Comparison of ENCODE assay signal across 8 mouse cellular contexts in genomic region chr9:22095854-22096307, GRCm38 (mm10). TPM values are rescaled to one million over a fixed set of nuclear protein-coding genes. Genes with fewer than 3 reads are reported as not detected.
DNase-seq lines count a peak whose midpoint lies in the region; ATAC-seq and TF ChIP-seq lines count a peak whose summit lies in the region.

No protein-coding gene starts in this region.

- peaks cover 38% of the 10 kb centered on the region for H3K27me3 ChIP-seq in CH12.LX (replicated peaks)
- peaks cover 61% of the 10 kb centered on the region for H3K27me3 ChIP-seq in forebrain, embryonic 10.5 days (ENCODE audit: poor library complexity, severe bottlenecking)
- H3K27me3 ChIP-seq in heart, embryonic 15.5 days, result peaks cover 11% of the 10 kb centered on the region; the same call in 1 of the 2 replicates
- H3K27me3 ChIP-seq in liver, postnatal 0 days (ENCODE audit: insufficient read depth, low read length), result peaks cover 25% of the 10 kb centered on the region
- peaks cover 45% of the 10 kb centered on the region for H3K27me3 ChIP-seq in neural tube, embryonic 13.5 days
- H3K27me3 ChIP-seq in testis, adult 2 months (ENCODE audit: control insufficient read depth, insufficient read depth, low read length), result no peaks in the 10 kb centered on the region

- no peak for TF ChIP-seq POLR2A in CH12.LX (IDR thresholded peaks at IDR 0.05; ENCODE audit: low read depth, low read length)
- TF ChIP-seq POLR2A in testis, adult 2 months (IDR thresholded peaks at IDR 0.05; ENCODE audit: control insufficient read depth, low read depth, low read length), result no peak

- H3K4me2 ChIP-seq in CH12.LX (ENCODE audit: insufficient read depth, low read depth, poor library complexity, severe bottlenecking), result peak overlapping the region; percentile 96
- peak overlapping the region; percentile 72 for H3K4me2 ChIP-seq in heart, embryonic 15.5 days
- peak overlapping the region; percentile 79 for H3K4me2 ChIP-seq in liver, postnatal 0 days (ENCODE audit: low read depth, low read length)
- H3K4me2 ChIP-seq in neural tube, embryonic 13.5 days, result peak overlapping the region; percentile 64

- peak; percentile 43 to 84; a peak in 3 of 4 replicates for TF ChIP-seq CTCF in CH12.LX (conservative IDR thresholded peaks at IDR 0.05 in 1 of 2, IDR thresholded peaks at IDR 0.05 in 1 of 2; ENCODE audit: low read depth in 2 of 2, low read length in 2 of 2)
- peak; percentile 88 for TF ChIP-seq CTCF in liver, postnatal 0 days (IDR thresholded peaks at IDR 0.05; ENCODE audit: low read depth)
- peak; percentile 40; the same call in 1 of the 2 replicates for TF ChIP-seq CTCF in testis, adult 2 months (IDR thresholded peaks at IDR 0.05; ENCODE audit: control insufficient read depth, insufficient read depth, insufficient replicate concordance, low read depth, low read length)

- dilution Hi-C loops in CH12.LX (cut with MboI; ENCODE audit: extremely low pct_ligation_motif_present, extremely low pct_unique_long_range_greater_than_20kb, low sequenced_read_pairs), result no loop called here

- H3K36me3 ChIP-seq in CH12.LX (replicated peaks in 1 of 2; ENCODE audit: control insufficient read depth in 1 of 2, insufficient read depth in 1 of 2, low read length in 1 of 2), result no peaks in the 10 kb centered on the region
- no peaks in the 10 kb centered on the region for H3K36me3 ChIP-seq in forebrain, embryonic 10.5 days (replicated peaks)
- no peaks in the 10 kb centered on the region for H3K36me3 ChIP-seq in heart, embryonic 15.5 days
- no peaks in the 10 kb centered on the region for H3K36me3 ChIP-seq in liver, postnatal 0 days (replicated peaks; ENCODE audit: insufficient read depth, low read length)
- no peaks in the 10 kb centered on the region for H3K36me3 ChIP-seq in neural tube, embryonic 13.5 days
- no peaks in the 10 kb centered on the region for H3K36me3 ChIP-seq in testis, adult 2 months (ENCODE audit: control insufficient read depth, insufficient read depth, low read length)

- no peaks in the 10 kb centered on the region for H3K79me2 ChIP-seq in CH12.LX (replicated peaks; ENCODE audit: control insufficient read depth, extremely low read depth, insufficient read depth, poor library complexity, severe bottlenecking)

- TF ChIP-seq RAD21 in CH12.LX (IDR thresholded peaks at IDR 0.05; ENCODE audit: low read depth, low read length), result peak; percentile 44

- in situ Hi-C loops in CH12.LX (cut with MboI; ENCODE audit: low pct_ligation_motif_present, low pct_unique_long_range_greater_than_20kb, low sequenced_read_pairs), result no loop called here

- peak overlapping the region; percentile 13 to 59 (median 41) for H3K4me3 ChIP-seq in CH12.LX (replicated peaks in 1 of 3; ENCODE audit: low read depth in 2 of 3, low read length in 2 of 3, poor library complexity in 1 of 3)
- H3K4me3 ChIP-seq in forebrain, embryonic 10.5 days, result peak overlapping the region; percentile 55
- peak overlapping the region; percentile 46 for H3K4me3 ChIP-seq in heart, embryonic 15.5 days
- H3K4me3 ChIP-seq in liver, postnatal 0 days (ENCODE audit: low read depth, low read length), result peak overlapping the region; percentile 36
- H3K4me3 ChIP-seq in neural tube, embryonic 13.5 days, result peak overlapping the region; percentile 36
- peak overlapping the region; percentile 20; the same call in 1 of the 2 replicates for H3K4me3 ChIP-seq in testis, adult 2 months (ENCODE audit: control insufficient read depth, low read depth, low read length)

- H3K9me3 ChIP-seq in CH12.LX (replicated peaks; ENCODE audit: low read length), result no peaks in the 10 kb centered on the region
- H3K9me3 ChIP-seq in forebrain, embryonic 10.5 days, result no peaks in the 10 kb centered on the region
- no peaks in the 10 kb centered on the region for H3K9me3 ChIP-seq in heart, embryonic 15.5 days (replicated peaks)
- no peaks in the 10 kb centered on the region for H3K9me3 ChIP-seq in liver, postnatal 0 days (ENCODE audit: low read length)
- no peaks in the 10 kb centered on the region for H3K9me3 ChIP-seq in neural tube, embryonic 13.5 days

- peak overlapping the region; percentile 73 for H3K9ac ChIP-seq in CH12.LX (ENCODE audit: insufficient read depth, low read depth)
- peak overlapping the region; percentile 58 for H3K9ac ChIP-seq in heart, embryonic 15.5 days
- peak overlapping the region; percentile 64 for H3K9ac ChIP-seq in liver, postnatal 0 days (replicated peaks)
- H3K9ac ChIP-seq in neural tube, embryonic 13.5 days, result peak overlapping the region; percentile 70

- peaks cover 4 to 7% of the 10 kb centered on the region in 2 experiments; a peak in 2 of 4 replicates for H3K4me1 ChIP-seq in CH12.LX (ENCODE audit: control insufficient read depth in 1 of 2, insufficient read depth in 2 of 2)
- peaks cover 19% of the 10 kb centered on the region for H3K4me1 ChIP-seq in forebrain, embryonic 10.5 days
- peaks cover 19% of the 10 kb centered on the region for H3K4me1 ChIP-seq in heart, embryonic 15.5 days (replicated peaks)
- peaks cover 4% of the 10 kb centered on the region; the same call in 1 of the 2 replicates for H3K4me1 ChIP-seq in liver, postnatal 0 days (ENCODE audit: insufficient read depth)
- peaks cover 6% of the 10 kb centered on the region for H3K4me1 ChIP-seq in neural tube, embryonic 13.5 days (replicated peaks)
- H3K4me1 ChIP-seq in testis, adult 2 months (ENCODE audit: control insufficient read depth, insufficient read depth, low read length), result peaks cover 7% of the 10 kb centered on the region; the same call in 1 of the 2 replicates

- no peak overlapping the region for H3K27ac ChIP-seq in CH12.LX (ENCODE audit: insufficient read depth, low read depth)
- peak overlapping the region; percentile 86 for H3K27ac ChIP-seq in forebrain, embryonic 10.5 days
- peak overlapping the region; percentile 46; the same call in 1 of the 2 replicates for H3K27ac ChIP-seq in heart, embryonic 15.5 days
- no peak overlapping the region for H3K27ac ChIP-seq in liver, postnatal 0 days (ENCODE audit: low read depth)
- H3K27ac ChIP-seq in neural tube, embryonic 13.5 days (replicated peaks), result no peak overlapping the region
- no peak overlapping the region for H3K27ac ChIP-seq in testis, adult 2 months (ENCODE audit: control insufficient read depth, insufficient read depth, low read depth, low read length)

- no peak for TF ChIP-seq EP300 in CH12.LX (IDR thresholded peaks at IDR 0.05; ENCODE audit: low read length)
- no peak for TF ChIP-seq EP300 in liver, postnatal 0 days (IDR thresholded peaks at IDR 0.05; ENCODE audit: low read depth)

- peak; percentile 72 for DNase-seq in CH12.LX (ENCODE audit: extremely low read depth)
- DNase-seq in c-Kit-positive CD71-positive TER-119-negative erythroid progenitor cells, embryonic 14.5 days (ENCODE audit: low read depth), result peak; percentile 69
- DNase-seq in forebrain, embryonic 10.5 days (ENCODE audit: extremely low spot score, low spot score), result peak; percentile 78
- DNase-seq in kidney, postnatal 14 days, result peak; percentile 87
- DNase-seq in liver, postnatal 0 days, result peak; percentile 90

- WGBS in forebrain, embryonic 10.5 days, result 5% methylated on average over 24 of the region's 24 CpGs
- under 1% methylated on average over 24 of the region's 24 CpGs for WGBS in heart, embryonic 15.5 days
- WGBS in liver, postnatal 0 days (ENCODE audit: insufficient replicate concordance), result under 1% methylated on average over 24 of the region's 24 CpGs
- 2% methylated on average over 24 of the region's 24 CpGs for WGBS in neural tube, embryonic 13.5 days

- ATAC-seq in heart, embryonic 15.5 days (replicated peaks; ENCODE audit: insufficient number of reproducible peaks, insufficient read depth, low FRiP score, low read depth), result peak; percentile 68
- peak; percentile 89 for ATAC-seq in liver, postnatal 0 days
- peak; percentile 59 for ATAC-seq in neural tube, embryonic 13.5 days (ENCODE audit: low read depth)

RNA-seq across cellular contexts. Expression of gene Cnn1, which starts 3.1 kb away (rescaled TPM):
- total RNA-seq in CH12.LX (2012; rRNA removed), result not detected in 2 replicates
- not detected in 2 replicates for total RNA-seq in CH12.LX (2014; rRNA removed)
- polyA plus RNA-seq in CH12.LX (2012; ENCODE audit: insufficient read length, low read depth), result not detected in 2 replicates
- 0.46 and 1.0 TPM in 2 replicates for polyA plus RNA-seq in forebrain, embryonic 10.5 days (2016; fragmentation: Nextera tagmentation; extraction: Ambion mirVana)
- polyA plus RNA-seq in heart, embryonic 15.5 days (2015; fragmentation: Nextera tagmentation; extraction: Ambion mirVana), result 145 and 157 TPM in 2 replicates
- 0.33 and 0.68 TPM in 2 replicates for polyA plus RNA-seq in liver, postnatal 0 days (2015; fragmentation: Nextera tagmentation; extraction: Ambion mirVana)
- 2.6 and 2.9 TPM in 2 replicates for polyA plus RNA-seq in neural tube, embryonic 13.5 days (2015; fragmentation: Nextera tagmentation; extraction: Ambion mirVana)
- polyA plus RNA-seq in testis, adult 2 months (2012; rRNA removed), result 5.8 and 22.3 TPM in 2 replicates

RNA-seq across cellular contexts. Expression of gene Ecsit, which starts 10.6 kb away (rescaled TPM):
- total RNA-seq in CH12.LX (2012; rRNA removed) (57.1 and 59.4 TPM in 2 replicates), CH12.LX (2014; rRNA removed) (37.7 and 38.7 TPM in 2 replicates)
- 45.2 and 48.5 TPM in 2 replicates for polyA plus RNA-seq in CH12.LX (2012; ENCODE audit: insufficient read length, low read depth)
- polyA plus RNA-seq in forebrain, embryonic 10.5 days (2016; fragmentation: Nextera tagmentation; extraction: Ambion mirVana), result 42.0 and 43.2 TPM in 2 replicates
- polyA plus RNA-seq in heart, embryonic 15.5 days (2015; fragmentation: Nextera tagmentation; extraction: Ambion mirVana), result 55.0 and 62.4 TPM in 2 replicates
- 18.1 and 18.2 TPM in 2 replicates for polyA plus RNA-seq in liver, postnatal 0 days (2015; fragmentation: Nextera tagmentation; extraction: Ambion mirVana)
- 47.9 and 57.8 TPM in 2 replicates for polyA plus RNA-seq in neural tube, embryonic 13.5 days (2015; fragmentation: Nextera tagmentation; extraction: Ambion mirVana)
- 71.6 and 72.6 TPM in 2 replicates for polyA plus RNA-seq in testis, adult 2 months (2012; rRNA removed)

RNA-seq across cellular contexts. Expression of gene Elof1, which starts 21.1 kb away (rescaled TPM):
- total RNA-seq in CH12.LX (2012; rRNA removed) (111 and 148 TPM in 2 replicates), CH12.LX (2014; rRNA removed) (120 and 142 TPM in 2 replicates)
- polyA plus RNA-seq in CH12.LX (2012; ENCODE audit: insufficient read length, low read depth), result 96.9 and 107 TPM in 2 replicates
- 250 and 254 TPM in 2 replicates for polyA plus RNA-seq in forebrain, embryonic 10.5 days (2016; fragmentation: Nextera tagmentation; extraction: Ambion mirVana)
- polyA plus RNA-seq in heart, embryonic 15.5 days (2015; fragmentation: Nextera tagmentation; extraction: Ambion mirVana), result 96.9 and 115 TPM in 2 replicates
- 72.7 and 75.6 TPM in 2 replicates for polyA plus RNA-seq in liver, postnatal 0 days (2015; fragmentation: Nextera tagmentation; extraction: Ambion mirVana)
- 170 and 172 TPM in 2 replicates for polyA plus RNA-seq in neural tube, embryonic 13.5 days (2015; fragmentation: Nextera tagmentation; extraction: Ambion mirVana)
- polyA plus RNA-seq in testis, adult 2 months (2012; rRNA removed), result 1,299 and 1,403 TPM in 2 replicates

RNA-seq across cellular contexts. Expression of gene Zfp653, which starts 24.7 kb away (rescaled TPM):
- total RNA-seq in CH12.LX (2012; rRNA removed) (8.9 and 9.0 TPM in 2 replicates), CH12.LX (2014; rRNA removed) (9.3 and 10.4 TPM in 2 replicates)
- polyA plus RNA-seq in CH12.LX (2012; ENCODE audit: insufficient read length, low read depth), result 10.1 and 11.4 TPM in 2 replicates
- 10.0 and 11.3 TPM in 2 replicates for polyA plus RNA-seq in forebrain, embryonic 10.5 days (2016; fragmentation: Nextera tagmentation; extraction: Ambion mirVana)
- polyA plus RNA-seq in heart, embryonic 15.5 days (2015; fragmentation: Nextera tagmentation; extraction: Ambion mirVana), result 8.5 and 11.3 TPM in 2 replicates
- 2.6 and 3.1 TPM in 2 replicates for polyA plus RNA-seq in liver, postnatal 0 days (2015; fragmentation: Nextera tagmentation; extraction: Ambion mirVana)
- 16.5 and 16.6 TPM in 2 replicates for polyA plus RNA-seq in neural tube, embryonic 13.5 days (2015; fragmentation: Nextera tagmentation; extraction: Ambion mirVana)
- 43.1 and 44.9 TPM in 2 replicates for polyA plus RNA-seq in testis, adult 2 months (2012; rRNA removed)

RNA-seq across cellular contexts. Expression of gene Gm49318, which starts 24.8 kb away (rescaled TPM):
- total RNA-seq in CH12.LX (2012; rRNA removed) (not detected in 2 replicates), CH12.LX (2014; rRNA removed) (not detected in 2 replicates)
- polyA plus RNA-seq in CH12.LX (2012; ENCODE audit: insufficient read length, low read depth), result not detected in 2 replicates
- polyA plus RNA-seq in forebrain, embryonic 10.5 days (2016; fragmentation: Nextera tagmentation; extraction: Ambion mirVana), result not detected in 2 replicates
- not detected in 2 replicates for polyA plus RNA-seq in heart, embryonic 15.5 days (2015; fragmentation: Nextera tagmentation; extraction: Ambion mirVana)
- not detected in 2 replicates for polyA plus RNA-seq in liver, postnatal 0 days (2015; fragmentation: Nextera tagmentation; extraction: Ambion mirVana)
- not detected in 2 replicates for polyA plus RNA-seq in neural tube, embryonic 13.5 days (2015; fragmentation: Nextera tagmentation; extraction: Ambion mirVana)
- not detected in 2 replicates for polyA plus RNA-seq in testis, adult 2 months (2012; rRNA removed)

Comparison
In these comparisons a context has a peak if more than half of its experiments do, and no peak if none do; other contexts are left out.
1. H3K27ac ChIP-seq: peak in forebrain, embryonic 10.5 days (single experiment) and heart, embryonic 15.5 days (single experiment); none in CH12.LX (single experiment), liver, postnatal 0 days (single experiment), neural tube, embryonic 13.5 days (single experiment) and testis, adult 2 months (single experiment).
2. Peak in every context shown above with its lines, with median percentiles within 50 percentile points of each other: DNase-seq, H3K4me2 ChIP-seq, H3K4me3 ChIP-seq, H3K9ac ChIP-seq, CTCF ChIP-seq and ATAC-seq.